Mouse (Mus musculus): ENCODE results near the gene Dut.
A peak's percentile ranks its signal among the peaks of the same experiment; 100 is the strongest.

The Dut gene

GRCm38 (mm10) chr2:125303764-125304384 is 56.9 kb downstream of the Dut start:
- no peak for DNase-seq (ENCODE audit: low read depth, low spot score)

- DNase-seq (ENCODE audit: low read depth, low spot score) = no peak
Measured at GRCm38 (mm10) chr2:125304746-125305145, 57.8 kb downstream of the Dut start.

- DNase-seq (ENCODE audit: low read depth, low spot score) = peak; percentile 15
Measured at GRCm38 (mm10) chr2:125305671-125306070, 58.7 kb downstream of the Dut start.
